Mouse (Mus musculus) MEL (cell line): Measurements from ENCODE around the gene Igsf6.

Experiments used
- CHD1 ChIP-seq: IDR thresholded peaks from 2 replicates; pipeline ENCODE4 v1.6.1; 2012; ENCODE audit warnings: low read depth, mild to moderate bottlenecking, inconsistent platforms, low read length, improper control_type of control experiment
- CTCF ChIP-seq, 3 experiments: IDR thresholded peaks in 2 of 3; conservative IDR thresholded peaks in 1 of 3; 2 replicates each; pipeline ENCODE4 v1.5.1; 2011 to 2012; ENCODE audit warnings: low read length in 3 of 3, low read depth in 2 of 3, mild to moderate bottlenecking in 2 of 3, improper control_type of control experiment in 1 of 3, inconsistent platforms in 1 of 3, mixed read lengths in 1 of 3, moderate library complexity in 1 of 3; ENCODE audit not compliant: control insufficient read depth in 1 of 3, insufficient read depth in 1 of 3, poor library complexity in 1 of 3, severe bottlenecking in 1 of 3
- ELF1 ChIP-seq: IDR thresholded peaks from 2 replicates; pipeline ENCODE4 v1.6.1; 2014; ENCODE audit warnings: low read depth, mild to moderate bottlenecking, inconsistent platforms, low read length, improper control_type of control experiment, moderate library complexity
- ETS1 ChIP-seq: IDR thresholded peaks from 2 replicates; pipeline ENCODE4 v1.6.1; 2012; ENCODE audit warnings: low read depth, mild to moderate bottlenecking, inconsistent platforms, low read length, improper control_type of control experiment, moderate library complexity
- KAT2A ChIP-seq: conservative IDR thresholded peaks from 2 replicates; pipeline ENCODE4 v1.6.1; 2012; ENCODE audit warnings: low read depth, low read length, improper control_type of control experiment, inconsistent platforms
- NELFE ChIP-seq: IDR thresholded peaks from 2 replicates; pipeline ENCODE4 v1.6.1; 2011; ENCODE audit warnings: low read depth, low read length, improper control_type of control experiment
- POLR2A ChIP-seq, 2 experiments: IDR thresholded peaks; 2 replicates each; pipeline ENCODE4 v1.6.1; 2011 to 2012; ENCODE audit warnings: low read length in 2 of 2, mild to moderate bottlenecking in 2 of 2, control low read depth in 1 of 2, improper control_type of control experiment in 1 of 2, low read depth in 1 of 2, moderate library complexity in 1 of 2; ENCODE audit not compliant: control insufficient read depth in 1 of 2, insufficient read depth in 1 of 2, poor library complexity in 1 of 2
- SMC3 ChIP-seq: IDR thresholded peaks from 2 replicates; pipeline ENCODE4 v1.6.1; 2011; ENCODE audit warnings: low read depth, low read length, improper control_type of control experiment
- ZNF384 ChIP-seq: IDR thresholded peaks from 2 replicates; pipeline ENCODE4 v1.6.1; 2012; ENCODE audit warnings: low read depth, mild to moderate bottlenecking, inconsistent platforms, low read length, improper control_type of control experiment

DNA sequence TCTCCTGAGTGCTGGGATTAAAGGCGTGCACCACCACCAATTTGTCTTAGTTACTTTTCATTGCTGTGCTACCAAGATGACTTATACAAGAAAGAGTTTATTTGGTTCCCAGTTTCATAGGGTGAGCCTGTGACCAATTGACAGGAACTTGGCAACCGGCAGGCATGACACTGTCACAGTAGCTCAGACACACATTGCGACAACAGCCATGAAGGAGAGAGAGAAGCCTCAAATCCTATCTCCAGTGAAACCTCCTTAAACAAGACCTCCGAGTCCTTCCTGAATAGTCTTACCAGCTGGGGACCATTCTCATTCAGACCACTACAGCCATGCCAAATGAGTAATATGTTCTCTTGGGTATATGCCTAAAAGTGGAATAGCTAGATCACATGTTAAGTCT is 21.3 kb downstream of the Igsf6 start:
- TF ChIP-seq CHD1, result no peak
- TF ChIP-seq NELFE, result no peak
- no peak for TF ChIP-seq POLR2A (IDR thresholded peaks at IDR 0.05; ENCODE audit: control insufficient read depth in 1 of 2, insufficient read depth in 1 of 2, low read depth in 1 of 2, low read length in 2 of 2, poor library complexity in 1 of 2)
- no peak for TF ChIP-seq ELF1
- TF ChIP-seq KAT2A, result no peak
- TF ChIP-seq CTCF (IDR thresholded peaks at IDR 0.05 in 2 of 3, conservative IDR thresholded peaks at IDR 0.05 in 1 of 3; ENCODE audit: control insufficient read depth in 1 of 3, insufficient read depth in 1 of 3, low read depth in 2 of 3, low read length in 3 of 3, poor library complexity in 1 of 3, severe bottlenecking in 1 of 3), result no peak
- no peak for TF ChIP-seq ETS1
- no peak for TF ChIP-seq SMC3
- TF ChIP-seq ZNF384, result no peak
